Mouse (Mus musculus) ES-Bruce4 (cell line): ENCODE measurements around the gene E130311K13Rik.

ENCODE experiments used
- CTCF ChIP-seq: IDR thresholded peaks from one replicate; pipeline ENCODE4 v1.8.1; 2011; ENCODE audit warnings: low read depth, low read length
- EP300 ChIP-seq: IDR thresholded peaks from 2 replicates; pipeline ENCODE4 v1.6.1; 2011; ENCODE audit warnings: low read depth, low read length; ENCODE audit not compliant: insufficient read depth
- POLR2A ChIP-seq: IDR thresholded peaks from one replicate; pipeline ENCODE4 v1.8.1; 2011; ENCODE audit warnings: low read length; ENCODE audit not compliant: insufficient read depth

DNA sequence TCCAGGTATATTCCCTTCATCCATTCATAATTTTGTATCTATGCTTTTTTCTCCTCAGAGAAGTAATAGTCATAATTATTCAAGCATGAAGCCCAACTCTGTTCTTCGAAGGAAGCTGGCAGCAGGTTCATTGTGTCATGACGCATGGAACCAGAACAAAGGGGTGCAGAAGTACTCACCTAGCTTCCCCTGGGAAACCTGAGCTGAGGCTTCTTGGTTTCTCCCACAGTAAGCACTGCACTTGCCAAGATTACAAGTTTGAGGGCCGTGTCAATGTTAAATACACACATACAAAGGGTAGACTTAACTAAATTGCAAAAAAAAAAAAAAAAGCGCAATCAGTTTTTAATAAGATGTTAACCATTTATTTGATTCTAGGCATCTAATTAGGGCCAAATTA is 33.0 kb downstream of the E130311K13Rik start:
- TF ChIP-seq POLR2A (no peak), CTCF (no peak), EP300 (no peak)
